Mouse (Mus musculus): ENCODE data around the gene Hoga1.

Gene Hoga1

DNA sequence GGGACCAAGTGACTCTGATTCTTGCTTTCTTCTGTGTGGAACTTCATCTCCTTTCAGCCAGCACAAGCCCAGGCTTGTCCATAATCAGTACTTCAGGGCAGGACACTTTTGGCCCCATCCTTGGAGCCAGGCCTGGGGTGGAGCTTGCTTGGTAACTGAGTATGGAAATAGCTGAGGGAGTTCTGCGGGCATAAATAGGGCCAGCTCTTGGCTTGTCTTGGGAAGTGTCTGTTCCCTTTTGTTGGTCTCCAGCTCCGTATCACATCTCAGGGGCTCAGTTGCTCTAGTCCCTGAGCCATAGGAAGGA is 22.9 kb upstream of the Hoga1 start:
- DNase-seq, result no peak

DNA sequence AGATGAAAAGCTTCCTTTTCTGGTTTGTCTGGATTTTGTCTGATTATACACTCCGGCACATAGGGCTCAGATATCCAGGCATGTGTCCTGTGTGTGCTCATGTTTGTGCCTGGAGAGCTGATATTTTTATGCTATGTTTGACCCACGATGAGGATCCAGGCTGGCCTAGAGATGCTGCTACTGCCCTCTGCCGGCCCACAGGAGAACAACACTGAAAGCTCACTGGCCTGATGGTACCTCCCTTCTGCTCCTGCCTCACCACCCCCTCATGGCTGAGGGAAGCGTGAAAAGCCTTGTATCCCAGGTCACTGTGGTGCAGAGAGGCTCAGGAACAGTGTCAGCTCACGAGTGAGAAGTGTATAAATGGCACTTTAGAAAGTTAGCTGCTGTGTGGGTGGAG is 19.3 kb upstream of the Hoga1 start:
- DNase-seq, result peak; percentile 84

GRCm38 (mm10) chr19:42031112-42031511 is 14.3 kb upstream of the Hoga1 start:
- no peak for DNase-seq

- no peak for DNase-seq
Measured at GRCm38 (mm10) chr19:42033611-42034010, 11.8 kb upstream of the Hoga1 start.

- DNase-seq, result no peak
Measured at GRCm38 (mm10) chr19:42034146-42034775, 11.1 kb upstream of the Hoga1 start.

DNA sequence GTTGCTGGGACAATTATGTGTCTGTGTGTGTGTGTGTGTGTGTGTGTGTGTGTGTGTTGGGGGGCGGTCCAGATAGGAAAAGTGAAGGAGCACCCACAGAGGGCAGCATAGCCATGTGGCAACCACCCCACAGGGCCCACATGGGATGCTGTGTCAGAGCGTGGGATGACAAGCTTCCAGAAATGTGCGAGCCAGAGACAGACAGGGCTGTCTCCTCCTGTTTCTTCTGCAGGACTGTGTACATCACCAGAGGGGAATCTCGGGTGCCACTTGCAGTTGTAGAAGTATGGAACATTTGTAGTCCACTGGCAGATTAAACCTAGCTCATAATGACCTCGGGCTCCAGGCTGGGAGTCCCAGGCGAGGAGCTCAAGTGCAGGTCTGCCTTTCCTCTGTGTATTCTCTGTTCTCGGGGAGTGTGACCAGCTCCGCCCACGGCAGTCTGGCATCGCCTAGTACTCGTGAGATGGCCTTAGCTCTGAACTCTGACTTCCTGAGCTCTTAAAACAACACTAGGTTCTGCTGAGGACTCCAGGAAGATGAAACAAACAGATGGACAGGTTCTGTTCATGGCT is 10.4 kb upstream of the Hoga1 start:
- no peak for DNase-seq

DNA sequence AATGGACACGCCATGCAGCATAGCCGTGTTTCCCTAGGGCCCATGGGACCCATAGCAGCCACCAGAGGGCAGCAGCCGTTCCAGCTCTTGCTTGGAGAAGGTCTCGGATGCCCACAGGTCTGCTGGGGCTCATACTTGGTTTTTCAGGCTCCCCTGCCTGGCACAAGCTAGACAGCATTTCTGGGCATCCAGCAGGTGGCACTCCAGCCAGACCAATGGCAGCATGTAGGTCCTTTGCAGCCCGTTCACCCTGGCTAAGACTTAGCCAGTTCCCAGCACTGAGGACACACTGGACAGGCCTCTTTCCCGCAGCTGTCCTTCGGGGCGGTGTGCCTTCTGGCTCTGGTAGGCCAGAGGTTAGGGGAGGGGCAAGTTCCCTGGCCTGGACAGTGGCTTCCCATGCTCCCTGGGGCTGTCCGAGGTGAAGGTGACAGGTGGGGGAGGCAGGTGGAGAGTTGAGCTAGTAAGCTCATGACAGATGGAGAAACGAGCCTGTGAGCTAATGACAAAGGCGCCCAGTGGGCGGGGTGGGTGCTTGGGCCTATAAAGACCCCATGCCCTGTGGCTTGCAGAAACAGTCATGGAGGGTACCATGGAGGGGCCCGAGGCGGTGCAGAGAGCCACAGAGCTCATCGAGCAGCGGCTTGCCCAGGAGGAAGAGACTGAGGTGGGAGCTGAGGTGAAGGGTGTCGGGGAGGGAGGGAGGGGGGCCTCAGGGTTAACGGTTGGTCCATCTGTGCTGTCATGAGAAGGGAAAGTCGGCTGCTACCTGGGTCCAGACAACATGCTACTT is 9.8 kb upstream of the Hoga1 start, which contains the start of gene Ankrd2:
Gene Ankrd2, plus strand, starts transcription at position 545 of the 793 bp plus-strand sequence.
- peak; percentile 94 for DNase-seq

DNA sequence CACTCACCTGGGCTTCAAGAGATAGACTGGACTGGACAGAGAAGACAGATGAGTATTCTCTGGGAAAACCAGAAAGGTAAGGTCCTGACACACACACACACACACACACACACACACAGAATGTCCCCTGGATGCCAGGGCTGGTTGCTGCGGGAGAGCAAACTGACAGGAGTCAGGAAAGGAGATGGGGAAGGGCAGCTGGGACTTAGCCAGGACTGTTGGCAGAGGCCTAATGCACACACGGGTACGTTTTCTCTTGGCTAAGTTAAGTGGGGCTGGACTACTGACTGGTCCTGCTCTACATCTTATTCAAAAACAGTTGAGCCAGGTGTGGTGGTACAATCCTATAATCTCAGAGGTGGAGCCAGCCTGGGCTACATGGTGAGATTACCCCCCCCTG is 9.1 kb upstream of the Hoga1 start:
- no peak for DNase-seq

DNA sequence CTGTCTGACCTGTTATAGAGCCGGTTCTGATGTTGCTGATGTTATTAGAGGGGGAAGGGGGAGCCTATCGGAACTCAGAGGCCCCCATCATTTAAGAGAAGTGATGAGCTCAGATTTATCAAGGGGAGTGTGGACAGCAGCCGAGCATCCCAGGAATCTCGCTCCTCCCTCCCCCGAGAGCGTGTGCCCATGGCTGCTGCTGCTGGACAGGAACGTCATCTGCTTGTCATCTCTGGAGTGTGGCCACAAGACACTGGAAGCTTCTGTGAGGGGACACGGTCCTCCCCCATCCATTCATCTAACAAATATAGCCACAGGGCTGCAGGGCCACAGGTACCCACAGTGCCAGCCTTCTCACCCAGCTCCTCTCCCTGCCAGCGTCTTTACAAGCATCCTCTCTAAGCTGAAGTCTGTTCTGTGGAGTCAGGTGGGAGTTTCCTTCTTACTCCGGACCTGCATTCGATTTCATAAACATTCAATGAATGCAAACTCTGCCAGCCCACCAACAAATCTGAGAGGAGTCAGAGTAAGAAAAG is 8.2 kb upstream of the Hoga1 start:
- DNase-seq, result no peak

GRCm38 (mm10) chr19:42038310-42038709 is 7.1 kb upstream of the Hoga1 start:
- DNase-seq, result no peak

GRCm38 (mm10) chr19:42043988-42044387 is 1.4 kb upstream of the Hoga1 start:
- DNase-seq, result no peak

DNA sequence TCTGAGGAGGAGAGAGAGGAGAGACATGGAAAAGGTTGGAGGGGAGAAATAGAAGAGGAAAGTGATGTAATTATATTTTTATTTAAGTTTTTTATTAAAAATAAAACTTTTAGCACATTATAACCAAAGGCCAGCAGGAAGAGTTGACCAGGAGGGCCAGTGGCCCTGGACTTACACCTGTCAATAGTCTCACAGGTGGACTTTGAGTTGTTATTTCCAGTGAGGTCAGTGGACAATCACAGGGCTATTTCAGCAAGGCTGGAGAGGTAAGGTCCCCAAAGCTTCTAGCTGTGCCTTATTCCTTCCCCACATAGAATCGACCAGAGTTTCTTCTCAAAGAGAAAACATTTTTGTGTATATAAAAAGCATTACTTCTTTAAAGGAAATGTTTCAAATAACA is 4.8 kb downstream of the Hoga1 start:
- no peak for DNase-seq

DNA sequence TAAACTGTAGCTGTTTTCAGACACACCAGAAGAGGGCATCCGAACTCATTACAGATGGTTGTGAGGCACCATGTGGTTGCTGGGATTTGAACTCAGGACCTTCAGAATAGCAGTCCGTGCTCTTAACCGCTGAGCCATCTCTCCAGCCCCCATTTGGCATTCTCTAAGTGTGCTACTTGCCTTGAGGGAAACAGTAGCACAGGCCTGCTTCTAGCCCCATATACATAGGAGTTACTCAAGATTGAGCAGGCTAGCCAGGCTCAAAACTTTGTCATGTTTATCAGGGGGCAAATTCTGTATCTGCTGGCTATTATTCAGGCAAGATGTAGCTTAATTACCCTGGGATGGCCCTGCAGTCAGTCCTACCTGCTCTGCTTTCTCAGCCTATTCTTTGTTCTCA is 5.9 kb downstream of the Hoga1 start:
- DNase-seq, result no peak

GRCm38 (mm10) chr19:42051948-42052347 is 6.5 kb downstream of the Hoga1 start, which contains the start of gene 4933411K16Rik:
Gene 4933411K16Rik (plus strand): TSS chr19:42052248.
- no peak for DNase-seq

DNA sequence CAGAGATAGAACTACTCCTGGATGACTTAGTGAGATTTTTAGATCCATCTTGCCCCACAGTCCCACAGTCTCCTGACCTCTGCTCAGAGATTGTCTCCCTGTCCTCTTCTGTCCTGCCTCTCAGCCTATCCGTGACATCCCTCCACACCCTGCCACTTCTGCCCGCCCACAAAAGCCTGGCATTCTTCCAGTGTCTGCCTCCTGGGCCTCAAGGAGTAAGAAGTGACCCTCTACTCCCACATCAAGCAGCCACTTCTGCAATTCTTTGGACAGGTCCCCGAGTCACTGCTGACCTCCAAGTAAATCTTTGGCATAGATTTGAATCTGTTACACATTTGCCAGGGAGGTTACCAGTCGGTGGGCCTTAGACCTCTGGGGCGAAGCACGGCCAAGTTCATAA is 8.8 kb downstream of the Hoga1 start:
- DNase-seq, result no peak

DNA sequence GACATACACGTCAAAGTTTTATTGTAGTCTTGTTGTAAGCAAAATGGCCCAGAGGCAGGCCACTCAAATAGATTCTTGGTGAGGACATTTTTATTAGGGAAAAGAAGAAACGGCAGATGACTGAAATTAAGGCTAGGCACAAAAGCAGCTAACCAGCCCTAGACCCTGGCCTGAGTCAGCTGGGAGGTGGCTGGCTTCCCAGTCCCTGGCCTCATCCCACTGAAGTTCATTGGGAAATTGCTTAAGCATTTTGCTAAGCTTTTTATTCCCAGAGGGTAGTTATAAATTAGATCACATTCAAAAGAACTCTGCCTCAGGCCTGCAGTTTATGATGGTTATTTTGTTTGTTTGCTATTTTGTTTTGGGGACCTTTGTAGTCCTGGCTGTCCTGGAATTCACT is 10.5 kb downstream of the Hoga1 start:
- DNase-seq, result no peak

- DNase-seq, result no peak
Measured at GRCm38 (mm10) chr19:42056719-42057409, 11.5 kb downstream of the Hoga1 start.

- DNase-seq, result no peak
Measured at GRCm38 (mm10) chr19:42058426-42058825, 13.0 kb downstream of the Hoga1 start.

GRCm38 (mm10) chr19:42061443-42061842 is 16.0 kb downstream of the Hoga1 start:
- DNase-seq, result no peak

- no peak for DNase-seq
Measured at GRCm38 (mm10) chr19:42068441-42069240, 23.2 kb downstream of the Hoga1 start.

DNA sequence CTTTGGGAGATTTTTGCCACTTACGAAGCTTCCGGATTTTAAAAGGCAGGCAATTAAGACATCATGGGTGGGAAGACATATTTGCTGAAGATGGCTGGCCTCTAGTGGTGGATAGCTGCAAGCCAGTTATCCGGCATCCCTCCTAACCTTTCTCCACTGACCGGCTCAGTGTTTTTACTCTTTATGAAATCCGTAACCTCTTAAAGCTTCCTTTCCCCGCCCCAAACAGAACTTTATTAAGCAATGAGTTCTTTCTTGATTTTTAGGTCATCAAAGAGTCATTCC is 23.8 kb downstream of the Hoga1 start:
- peak; percentile 30 for DNase-seq

GRCm38 (mm10) chr19:42071221-42071620 is 25.8 kb downstream of the Hoga1 start:
- no peak for DNase-seq
